Mouse (Mus musculus): ENCODE measurements around the gene Gm20388.

Gm20388 gene

DNA sequence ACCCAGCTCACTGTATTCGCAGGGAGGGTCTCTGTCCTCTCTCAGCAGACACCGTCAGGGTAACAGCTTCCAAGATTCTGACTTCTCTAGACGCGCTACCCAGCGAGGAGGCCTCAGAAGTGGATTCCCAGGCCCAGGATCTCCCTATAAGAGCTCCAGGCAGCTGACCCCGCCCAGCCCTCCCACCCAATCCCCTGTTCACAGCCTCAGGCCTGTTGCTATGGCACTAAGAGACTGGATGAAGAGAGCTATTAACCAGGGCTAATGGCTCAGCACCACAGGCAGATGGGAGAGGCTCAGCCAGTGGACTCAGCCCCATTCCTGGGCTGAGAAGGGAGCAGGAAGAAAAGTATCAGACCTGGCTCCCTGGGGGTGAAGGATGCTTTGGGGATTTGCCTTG lies 692.0 kb downstream of the Gm20388 start:
- DNase-seq (ENCODE audit: low spot score) = no peak

DNA sequence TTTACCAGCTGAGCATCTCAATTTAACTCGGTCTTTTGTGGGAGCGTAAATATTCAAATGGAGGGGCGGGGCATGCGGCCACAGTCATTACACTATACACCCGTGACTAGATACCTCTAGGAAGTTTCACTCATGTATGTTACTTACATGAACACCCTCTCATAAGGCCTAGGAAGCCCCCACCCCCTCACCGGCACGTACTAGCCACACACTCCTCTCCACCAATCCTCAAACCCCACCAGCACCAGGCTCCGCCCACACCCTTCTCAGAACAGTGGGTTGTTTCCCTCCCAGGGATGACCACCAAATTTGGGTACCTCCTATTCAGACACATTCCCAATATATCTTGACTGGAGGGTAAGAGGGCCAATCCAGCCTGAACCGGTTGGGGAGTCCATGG lies 696.8 kb downstream of the Gm20388 start:
- DNase-seq (ENCODE audit: low spot score) = no peak

DNA sequence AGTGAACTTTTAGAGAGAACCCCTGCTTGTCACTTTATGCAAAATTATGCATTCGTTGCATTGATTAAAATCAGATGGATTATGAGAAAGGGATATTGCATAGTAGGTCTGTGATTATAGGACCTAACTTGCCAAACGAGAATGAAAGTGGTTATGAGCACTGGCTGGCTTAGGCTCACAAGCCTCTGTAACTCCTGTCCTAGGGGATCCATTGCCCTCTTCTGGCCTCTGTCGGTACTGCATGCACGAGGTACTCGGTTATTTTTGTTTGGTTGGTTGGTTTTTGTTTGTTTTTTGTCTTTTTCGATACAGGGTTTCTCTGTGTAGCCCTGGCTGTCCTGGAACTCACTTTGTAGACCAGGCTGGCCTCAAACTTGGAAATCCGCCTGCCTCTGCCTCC lies 697.2 kb downstream of the Gm20388 start:
- DNase-seq (ENCODE audit: low spot score) = peak; percentile 74

DNA sequence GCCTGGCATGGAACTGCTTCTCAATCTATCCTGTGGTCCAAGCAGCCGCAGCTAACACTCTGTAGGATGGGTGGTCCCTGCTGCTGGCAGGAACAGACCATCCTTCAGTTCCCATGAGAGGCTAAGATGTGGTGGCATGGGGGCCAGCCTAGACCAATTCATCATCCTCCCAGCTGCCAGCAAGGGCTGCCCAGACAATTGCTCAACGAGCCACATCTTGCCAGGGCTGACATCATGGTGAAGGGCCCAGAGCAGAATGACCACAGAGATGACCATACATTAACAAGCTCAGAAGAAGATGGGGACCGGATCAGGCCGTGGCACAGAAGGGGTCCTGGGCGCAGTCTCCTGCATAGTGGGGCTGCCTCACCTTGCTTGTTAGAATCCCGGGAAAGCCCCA lies 700.2 kb downstream of the Gm20388 start:
- DNase-seq (ENCODE audit: low spot score) = peak; percentile 70

DNA sequence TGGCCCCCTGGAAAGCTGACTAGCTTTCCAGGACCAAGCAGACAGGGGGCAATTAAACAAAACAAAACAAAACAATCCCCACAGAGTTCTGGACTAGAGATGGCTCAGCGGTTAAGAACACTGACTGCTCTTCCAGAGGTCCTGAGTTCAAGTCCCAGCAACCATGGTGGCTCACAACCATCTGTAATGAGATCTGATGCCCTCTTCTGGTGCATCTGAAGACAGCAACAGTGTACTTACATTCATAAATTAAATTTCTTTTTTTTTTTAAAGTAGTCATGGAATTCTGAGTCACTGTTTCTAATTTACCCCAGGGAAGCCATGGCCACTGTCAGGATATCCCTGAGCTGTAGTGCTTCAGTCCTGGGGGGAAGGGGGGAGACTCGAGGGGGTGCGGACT lies 703.9 kb downstream of the Gm20388 start:
- DNase-seq (ENCODE audit: low spot score) = no peak

DNA sequence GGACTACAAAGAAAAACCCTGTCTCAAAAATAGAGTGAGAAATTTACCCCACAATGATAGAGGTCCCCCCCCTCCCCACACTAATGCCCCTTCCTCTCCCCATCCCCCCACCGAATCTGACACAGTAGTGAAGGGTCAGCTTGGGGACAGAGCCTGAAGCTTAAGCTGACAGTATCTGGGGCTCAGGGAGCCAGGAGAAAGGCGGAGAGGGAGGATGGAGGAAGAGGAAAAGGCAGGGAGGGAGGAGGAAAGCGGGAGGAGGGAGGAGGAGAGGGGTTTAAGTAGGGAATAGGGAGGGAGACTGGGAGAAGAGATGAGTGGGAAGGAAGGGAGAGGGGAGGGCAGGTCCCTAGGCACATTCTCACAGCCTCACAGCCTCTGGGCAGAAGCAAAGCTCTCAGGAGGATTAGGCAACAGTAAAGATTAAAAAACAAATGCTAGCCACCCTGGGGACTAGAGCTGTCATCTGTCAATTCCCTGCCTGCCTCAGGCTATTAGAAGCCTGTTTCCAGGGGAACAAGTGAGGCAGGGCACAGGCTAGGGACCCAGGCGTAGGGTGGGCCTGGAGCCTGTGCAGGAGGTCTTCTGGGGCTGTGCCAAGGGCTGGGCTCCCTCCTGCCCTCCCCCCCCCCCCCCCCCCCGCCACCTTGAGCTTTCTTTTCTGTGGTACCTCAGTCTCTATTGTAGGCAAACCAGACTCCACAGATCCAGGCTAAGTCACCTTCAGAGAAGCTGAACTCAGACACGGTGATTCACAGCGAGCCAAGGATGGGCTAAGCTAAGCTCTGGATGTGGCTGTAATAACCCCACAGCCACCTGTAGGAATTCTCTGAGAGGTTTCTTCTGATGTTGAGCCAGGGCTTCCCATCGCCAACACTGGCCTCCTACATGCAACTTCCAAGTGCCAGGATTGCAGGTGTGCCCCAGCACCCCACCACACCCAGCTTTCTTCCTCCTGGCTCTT lies 706.3 kb downstream of the Gm20388 start:
- DNase-seq (ENCODE audit: low spot score) = peak; percentile 79

DNA sequence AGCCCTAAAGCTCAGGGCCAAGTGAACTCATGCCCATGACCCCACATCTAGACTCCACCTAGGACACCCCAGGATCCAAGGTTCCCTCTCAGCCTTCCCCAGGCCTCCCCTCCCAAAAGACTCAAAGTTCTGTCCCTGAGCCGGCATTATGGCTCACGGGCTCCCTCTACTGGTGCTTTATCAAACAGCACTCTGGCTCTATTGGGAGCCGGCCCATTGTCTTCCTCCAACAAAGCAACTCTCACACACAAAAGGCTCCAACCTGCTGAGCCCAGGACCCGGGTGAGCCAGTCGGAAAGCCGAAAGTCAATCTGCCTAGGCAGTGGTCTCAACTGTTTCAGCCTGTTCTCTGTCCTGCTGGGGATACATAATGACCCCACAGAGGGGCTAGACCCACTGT lies 707.5 kb downstream of the Gm20388 start:
- DNase-seq (ENCODE audit: low spot score) = peak; percentile 88

DNA sequence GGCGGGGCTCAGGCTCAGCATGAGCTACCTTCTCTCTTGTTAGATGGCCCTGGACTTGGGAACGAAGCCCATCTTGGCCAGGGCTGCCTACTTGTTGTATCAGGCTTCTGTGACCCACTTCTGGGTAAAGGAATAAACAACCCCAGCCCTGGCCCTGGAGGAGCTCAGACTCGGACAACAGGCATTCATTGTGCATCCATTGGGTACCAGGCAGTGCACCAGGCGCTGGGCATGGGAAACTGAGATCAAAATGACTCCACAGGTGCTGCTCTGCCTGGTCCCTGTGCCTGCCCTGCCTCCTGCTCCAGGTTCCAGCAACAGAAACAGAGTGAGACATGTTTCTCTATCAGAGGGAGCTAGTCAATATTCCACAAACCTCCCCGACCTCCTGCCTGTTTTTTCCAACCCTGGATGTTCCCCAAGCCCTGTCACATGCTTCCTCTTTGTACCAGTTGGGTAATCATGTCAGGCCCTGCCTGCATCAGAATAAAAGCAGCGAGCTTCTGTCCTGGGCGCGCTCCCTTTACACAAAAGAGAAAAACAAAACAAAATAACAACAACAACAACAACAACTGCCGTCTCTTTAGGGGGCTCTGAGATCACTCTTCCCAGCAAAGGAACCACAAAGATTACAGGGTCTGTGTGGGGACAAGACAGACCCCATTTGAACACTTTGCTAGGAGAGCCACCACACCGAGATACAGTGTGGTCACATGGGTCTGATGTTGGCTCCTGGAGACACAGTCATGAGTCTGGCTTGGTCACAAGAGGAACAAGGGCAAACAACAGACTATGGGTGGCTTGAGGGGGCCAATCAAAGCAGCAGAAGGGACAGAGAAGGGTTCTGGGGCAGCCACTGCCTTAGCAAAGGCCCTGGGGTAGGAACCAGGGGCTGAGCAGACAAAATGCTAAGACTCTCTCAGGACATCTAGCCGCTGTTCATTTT lies 708.9 kb downstream of the Gm20388 start:
- DNase-seq (ENCODE audit: low spot score) = peak; percentile 95

DNA sequence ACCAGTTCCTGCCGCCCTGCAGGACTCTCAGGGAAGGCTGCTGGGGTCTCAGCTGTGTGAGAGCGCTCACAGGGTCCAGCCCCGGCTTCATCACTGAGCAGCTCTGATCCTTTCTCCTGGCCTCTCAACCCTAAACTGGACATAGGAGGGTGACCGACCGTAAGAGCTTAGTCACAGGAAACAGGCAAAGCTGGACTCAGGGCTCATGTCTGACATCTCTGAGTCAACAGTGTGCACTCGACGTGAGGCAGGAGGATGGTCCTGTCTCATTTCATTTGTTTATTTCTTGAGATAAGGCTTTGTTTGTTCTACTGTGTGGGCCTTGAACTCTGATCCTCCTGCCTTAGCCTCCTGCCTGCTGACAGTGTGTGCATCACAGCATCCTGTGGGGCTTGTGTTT lies 709.8 kb downstream of the Gm20388 start:
- no peak for DNase-seq (ENCODE audit: low spot score)

DNA sequence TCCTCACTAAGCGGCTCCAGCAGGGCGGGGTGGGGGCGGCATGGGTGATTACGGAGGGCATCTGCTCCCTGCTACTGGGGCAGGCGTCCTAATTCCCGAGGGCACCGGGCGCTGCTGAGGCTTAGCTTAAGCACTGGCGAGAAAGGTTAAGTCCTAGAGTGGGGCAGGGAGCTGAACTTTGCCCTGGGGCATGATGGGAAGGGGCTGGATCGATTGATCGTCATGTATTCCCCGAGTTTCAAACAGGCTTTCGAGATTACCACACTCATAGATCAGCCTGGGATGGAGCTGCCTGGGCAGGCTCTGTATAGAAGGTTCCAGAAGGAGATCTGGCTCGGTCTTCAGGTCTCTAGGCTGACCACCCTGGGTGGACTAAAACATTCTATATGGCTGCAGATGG lies 711.5 kb downstream of the Gm20388 start:
- no peak for DNase-seq (ENCODE audit: low spot score)

DNA sequence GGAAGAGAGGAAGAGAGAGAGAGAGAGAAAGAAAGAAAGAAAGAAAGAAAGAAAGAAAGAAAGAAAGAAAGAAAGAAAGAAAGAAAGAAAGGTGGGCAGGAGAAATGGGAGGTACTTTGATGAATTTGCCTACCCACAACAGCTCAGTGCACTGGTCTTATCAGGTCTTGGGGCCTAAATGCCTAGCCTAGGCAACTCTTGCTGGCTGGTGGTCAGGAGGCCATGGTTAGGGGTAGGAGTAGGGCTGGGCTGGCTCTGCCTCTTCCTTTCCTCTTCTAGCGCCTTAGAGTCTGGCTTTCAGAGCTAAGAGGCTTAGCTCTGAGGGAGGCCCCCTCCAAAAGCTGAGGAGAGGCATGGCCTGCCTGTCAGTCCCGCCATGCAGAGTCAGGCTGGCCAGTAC lies 713.0 kb downstream of the Gm20388 start:
- DNase-seq (ENCODE audit: low spot score) = no peak

DNA sequence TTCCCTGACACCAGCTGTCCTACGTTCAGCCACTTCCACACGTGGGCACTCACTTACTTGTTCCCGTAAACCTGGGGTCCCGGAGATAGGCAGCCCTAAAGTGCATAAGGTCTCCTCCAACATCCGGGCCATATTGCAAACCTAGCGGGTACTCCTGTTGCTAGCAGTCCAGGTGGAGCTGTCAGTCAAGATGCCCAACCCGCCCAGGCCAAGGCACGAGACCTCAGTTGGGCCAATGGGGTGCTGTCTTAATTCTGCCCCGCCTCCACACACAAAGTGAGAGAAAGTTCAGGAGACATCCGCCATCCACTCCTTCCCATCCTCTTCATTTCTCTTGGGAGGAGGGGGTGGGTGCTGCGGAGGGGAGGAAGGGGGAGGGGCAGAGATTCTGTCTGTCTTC lies 715.8 kb downstream of the Gm20388 start:
- DNase-seq (ENCODE audit: low spot score) = no peak

DNA sequence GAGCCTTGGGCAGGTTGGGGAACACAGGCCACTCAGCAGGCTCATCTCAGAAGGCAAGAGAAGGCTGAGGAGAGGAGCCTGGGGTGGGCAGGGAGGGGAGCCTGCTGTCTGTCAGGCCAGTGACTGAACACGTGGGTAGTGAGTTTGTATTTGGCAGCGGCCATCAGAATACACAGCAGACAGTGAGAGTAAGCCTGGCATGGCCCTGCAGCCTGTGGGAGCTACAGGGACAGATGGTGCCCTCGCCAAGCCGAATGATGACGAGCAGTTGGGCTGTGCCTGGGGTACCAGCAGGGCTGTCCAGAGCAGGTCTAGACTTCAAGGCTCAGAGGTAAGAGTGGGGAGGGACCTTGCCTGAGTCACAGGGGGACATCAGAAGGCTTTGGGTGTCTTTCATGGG lies 716.7 kb downstream of the Gm20388 start:
- DNase-seq (ENCODE audit: low spot score) = no peak

DNA sequence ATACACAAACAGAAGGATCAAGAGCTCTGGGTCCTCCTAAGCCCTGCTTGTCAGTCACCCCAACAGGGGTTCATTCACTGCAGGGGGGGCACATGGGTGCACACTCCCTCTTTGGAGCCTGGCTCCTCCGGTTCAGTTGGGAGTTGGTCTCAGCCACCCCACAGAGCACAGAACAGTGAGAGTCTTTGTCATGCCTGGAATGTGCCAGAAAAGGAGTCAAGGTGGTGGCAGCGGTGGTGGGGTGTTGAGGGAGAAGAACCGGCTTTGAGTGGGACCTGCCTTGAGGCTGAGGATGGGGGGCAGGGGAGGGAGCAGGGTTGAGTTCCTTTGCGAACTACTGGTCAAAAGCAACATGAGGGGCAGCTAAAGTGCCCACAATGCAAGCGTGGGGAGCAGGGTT lies 719.4 kb downstream of the Gm20388 start:
- DNase-seq (ENCODE audit: low spot score) = no peak

DNA sequence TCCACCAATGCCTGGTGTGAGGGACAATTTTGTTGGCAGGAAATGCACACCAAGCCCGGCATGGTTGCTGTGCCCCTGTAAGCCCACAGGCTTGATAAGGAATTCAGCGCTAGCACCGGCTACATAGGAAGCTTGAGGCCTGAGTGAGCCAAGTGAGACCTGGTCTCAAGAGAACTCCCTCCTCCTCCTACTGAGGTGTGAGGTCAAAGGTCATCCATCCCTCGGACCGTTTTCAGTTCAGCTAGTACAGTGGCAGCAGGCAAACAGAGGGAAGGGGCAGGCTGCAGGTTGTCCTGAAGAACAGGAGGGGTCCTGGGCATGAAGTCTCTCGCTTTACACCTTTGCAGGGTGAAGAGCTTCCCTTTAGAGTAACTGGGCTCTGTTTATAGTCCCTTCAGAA lies 720.2 kb downstream of the Gm20388 start:
- DNase-seq (ENCODE audit: low spot score) = no peak

DNA sequence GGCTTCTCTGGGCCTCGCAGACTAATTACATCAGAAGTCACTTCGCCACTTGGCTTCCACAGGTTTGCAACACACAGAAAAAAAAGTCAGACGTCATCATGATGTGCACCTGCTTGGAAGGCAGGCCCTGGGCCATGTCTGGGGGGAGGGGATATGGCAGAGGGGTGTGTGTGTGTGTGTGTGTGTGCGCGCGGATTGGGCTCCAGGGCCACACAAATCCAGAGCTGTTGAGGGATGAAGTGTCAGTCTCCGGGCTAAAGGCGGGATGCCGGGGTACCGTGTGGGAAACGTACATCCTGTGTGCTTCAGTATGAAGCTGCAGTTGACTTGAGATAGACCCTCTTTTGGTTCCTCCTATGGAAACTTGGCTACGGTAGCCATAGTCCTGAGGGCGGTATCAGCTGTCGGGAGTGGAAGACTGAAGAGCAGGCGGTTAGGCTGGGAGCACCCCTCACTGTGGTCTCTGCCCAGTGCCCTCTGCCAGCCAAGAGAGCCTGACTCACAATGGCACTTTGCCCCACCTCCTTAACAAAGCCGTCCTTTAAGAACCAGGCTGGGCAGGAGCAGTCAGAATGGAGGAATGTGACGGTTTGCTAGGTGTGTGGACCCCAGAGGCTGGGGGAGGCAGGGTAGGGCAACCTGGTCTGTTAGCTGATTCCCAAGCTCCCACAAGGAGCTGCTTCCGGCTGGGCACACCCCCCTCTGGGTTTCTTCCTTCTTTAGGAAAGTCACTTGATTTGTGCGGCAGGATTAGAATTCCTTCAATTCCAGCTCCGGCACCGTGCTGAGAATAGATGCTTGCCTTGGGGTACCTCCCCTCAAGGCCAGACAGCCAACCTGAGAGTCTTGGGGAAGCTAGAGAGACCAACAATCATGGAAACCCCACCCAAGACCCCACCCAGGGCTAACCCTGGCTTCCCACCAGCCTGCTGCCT lies 721.1 kb downstream of the Gm20388 start:
- peak; percentile 38 for DNase-seq (ENCODE audit: low spot score)

DNA sequence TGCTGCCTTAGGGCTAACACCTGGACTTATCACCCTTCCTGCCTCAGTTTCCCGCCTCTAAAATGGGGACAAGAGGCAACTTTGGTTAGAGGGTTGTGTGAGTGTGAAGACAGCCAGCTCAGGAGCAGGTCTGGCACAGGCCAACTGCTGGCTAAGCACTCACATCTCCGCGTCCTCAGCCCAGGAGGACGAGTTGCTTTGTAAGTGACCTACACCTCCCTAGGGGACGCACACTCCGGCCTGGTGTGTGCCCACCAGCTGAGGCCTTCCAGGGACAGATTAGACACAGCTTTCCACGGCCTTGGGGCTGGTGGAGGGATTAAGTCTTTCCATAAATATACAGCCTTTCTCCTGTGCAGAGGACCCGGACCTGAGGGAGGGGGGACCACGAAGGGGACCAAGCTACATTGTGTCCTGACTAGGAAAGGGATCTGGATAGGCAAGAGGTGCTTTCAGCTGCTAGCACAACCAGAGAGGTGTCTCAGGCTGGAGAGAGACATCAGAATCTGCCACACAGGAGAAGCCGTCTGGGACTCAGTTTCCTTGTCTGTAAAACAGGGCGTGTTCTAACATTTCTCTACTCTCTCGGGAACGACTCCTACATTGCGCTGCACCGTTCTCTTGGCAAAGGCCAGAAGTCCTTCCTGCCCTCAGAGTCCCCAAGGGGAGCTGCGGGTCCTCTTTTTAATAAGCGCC lies 722.5 kb downstream of the Gm20388 start:
- no peak for DNase-seq (ENCODE audit: low spot score)

DNA sequence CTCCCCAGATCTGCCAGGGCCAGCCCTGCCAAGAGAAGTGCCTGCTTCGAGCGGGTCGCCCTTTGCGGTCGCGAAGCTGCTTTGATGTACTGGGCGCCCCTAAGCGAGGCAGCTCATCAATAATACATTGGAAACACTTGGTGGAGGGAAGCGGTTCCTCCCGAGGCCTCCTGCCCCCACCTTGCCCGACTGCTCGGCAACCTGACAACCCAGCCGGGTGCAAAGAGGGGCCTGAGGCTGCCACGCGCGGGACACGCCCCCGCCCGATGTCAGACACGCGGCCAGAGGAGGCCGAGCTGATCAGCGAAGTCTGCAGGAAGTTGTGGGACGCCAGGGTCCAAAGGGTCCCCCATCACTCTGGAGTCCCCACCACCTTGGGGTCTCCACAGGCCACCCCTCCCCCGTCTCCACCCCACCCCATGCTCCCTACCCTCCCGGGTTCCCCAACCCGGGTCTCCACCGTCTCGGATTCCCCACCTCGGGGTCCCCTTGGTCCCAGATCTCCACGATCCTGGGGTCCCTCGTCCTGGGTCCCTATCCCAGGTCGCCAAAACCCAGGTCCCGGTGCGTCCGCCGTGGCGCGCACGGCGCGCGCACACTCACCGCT lies 723.1 kb downstream of the Gm20388 start:
- DNase-seq (ENCODE audit: low spot score) = no peak

DNA sequence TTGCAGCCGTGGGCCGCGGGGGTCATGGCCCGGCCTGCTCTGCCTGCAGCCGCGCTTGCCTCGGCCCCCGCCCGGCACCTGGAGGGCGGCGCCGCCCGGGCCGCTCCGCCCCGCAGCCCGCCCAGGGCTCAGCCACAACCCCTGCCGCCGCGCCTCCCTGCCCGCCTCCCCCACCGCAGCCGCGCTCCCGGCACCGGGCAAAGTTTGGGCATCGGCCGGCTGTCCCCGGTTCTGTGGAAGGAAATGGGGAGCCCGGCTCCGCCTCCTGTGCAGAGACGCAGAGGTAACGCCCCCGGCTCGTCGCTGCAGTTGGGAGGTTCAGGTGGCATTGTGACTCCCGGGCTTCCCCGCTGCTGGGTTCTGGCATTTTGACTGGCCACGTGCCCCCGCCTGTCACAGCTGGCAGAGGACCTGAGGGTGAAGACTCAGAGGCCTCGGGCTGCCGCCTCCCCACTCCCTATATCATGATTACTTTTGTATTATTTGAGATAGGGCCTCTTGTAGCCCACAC lies 723.7 kb downstream of the Gm20388 start:
- peak; percentile 68 for DNase-seq (ENCODE audit: low spot score)

DNA sequence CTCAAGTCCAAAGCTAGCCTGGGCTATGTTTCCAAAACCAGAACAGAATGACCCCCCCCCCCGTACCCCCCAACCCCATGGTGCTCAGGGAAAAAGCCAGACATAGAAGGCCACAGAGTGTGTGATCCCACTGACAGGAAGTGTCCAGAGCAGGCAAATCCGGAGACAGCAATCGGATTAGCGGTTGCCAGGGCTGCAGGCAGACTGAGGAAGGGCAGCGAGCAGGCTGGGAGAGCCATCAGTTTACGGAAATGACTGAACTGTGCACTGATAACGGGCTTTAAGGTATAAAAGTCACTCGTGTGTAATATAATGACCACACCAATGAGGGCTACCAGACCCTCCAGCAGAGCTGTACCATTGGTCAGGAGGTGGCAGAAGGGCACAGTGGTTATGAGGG lies 730.6 kb downstream of the Gm20388 start:
- DNase-seq (ENCODE audit: low spot score) = no peak

Measured in adipocyte (in vitro differentiated cells).